Mouse (Mus musculus) ES-CJ7 (cell line): ENCODE measurements around the gene Dst.

Experiments
- DNase-seq: peaks from one replicate; pipeline ENCODE4 v3.0.0; 2011; ENCODE audit warnings: low read depth, low spot score

Dst gene

GRCm38 (mm10) chr1:34097640-34098039 is 189.6 kb downstream of the Dst start:
- no peak for DNase-seq

- no peak for DNase-seq
Measured at GRCm38 (mm10) chr1:34099439-34099838, 191.4 kb downstream of the Dst start.

- no peak for DNase-seq
Measured at GRCm38 (mm10) chr1:34100385-34100784, 192.4 kb downstream of the Dst start.

DNA sequence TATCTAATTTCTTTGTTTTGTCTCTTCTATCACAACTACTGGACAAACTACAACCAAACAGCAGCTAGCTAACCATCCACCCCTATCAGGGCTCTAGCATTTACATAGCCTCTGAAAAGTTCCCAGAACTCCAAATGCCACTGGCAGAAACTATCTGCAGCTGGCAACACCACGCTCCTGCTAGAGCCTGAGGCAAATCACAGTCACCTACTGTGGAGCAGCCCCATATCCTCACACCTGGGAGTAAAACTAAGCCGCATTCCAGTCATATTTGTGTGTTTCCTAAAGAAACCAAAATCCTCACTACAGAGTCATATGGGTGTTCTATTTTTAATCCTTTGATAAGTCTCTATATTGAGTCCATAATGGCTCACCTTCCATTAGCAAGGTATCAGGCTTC is 194.6 kb downstream of the Dst start:
- DNase-seq: peak; percentile 70

DNA sequence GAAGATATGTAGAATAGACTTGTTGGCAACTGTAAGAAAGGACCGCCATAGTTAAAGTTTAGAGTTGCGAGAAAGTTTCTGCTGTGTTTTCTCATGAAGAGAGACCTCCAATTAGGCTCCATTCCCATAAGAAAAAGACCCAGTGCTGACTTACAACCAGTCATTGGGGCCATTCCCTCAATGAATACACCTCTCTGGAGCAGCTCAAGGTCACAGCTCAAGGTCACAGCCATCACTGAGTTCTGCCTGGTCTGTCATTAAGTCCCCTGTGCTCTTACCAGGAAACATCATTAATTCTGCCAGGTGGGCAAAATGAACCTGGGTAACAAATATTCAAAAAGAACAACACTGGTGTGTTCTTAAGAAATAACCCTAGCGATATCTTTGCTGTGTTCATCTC is 195.2 kb downstream of the Dst start:
- DNase-seq: peak; percentile 98

GRCm38 (mm10) chr1:34103713-34104172 is 195.7 kb downstream of the Dst start:
- peak; percentile 97 for DNase-seq

- peak; percentile 59 for DNase-seq
Measured at GRCm38 (mm10) chr1:34104846-34105245, 196.8 kb downstream of the Dst start.

DNA sequence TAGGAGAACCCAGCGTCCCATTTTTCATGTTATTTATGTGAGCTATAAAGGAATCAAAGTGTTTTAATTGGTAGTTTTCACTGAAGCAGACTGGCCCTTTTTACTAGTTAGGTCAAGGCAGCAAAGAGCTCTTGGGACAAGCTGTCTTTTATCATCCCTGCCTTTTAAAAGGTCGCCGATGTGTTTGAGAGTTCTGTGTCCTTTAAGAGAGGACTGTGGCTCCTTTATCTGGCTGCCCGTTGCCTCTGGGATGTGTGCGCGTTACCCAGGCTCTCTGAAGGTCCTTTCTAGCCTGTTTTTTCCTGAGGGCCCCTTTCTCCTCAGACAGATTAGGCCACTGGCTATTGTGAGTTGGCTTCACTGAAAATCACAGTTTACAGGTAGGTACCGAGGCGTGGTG is 198.6 kb downstream of the Dst start:
- no peak for DNase-seq

DNA sequence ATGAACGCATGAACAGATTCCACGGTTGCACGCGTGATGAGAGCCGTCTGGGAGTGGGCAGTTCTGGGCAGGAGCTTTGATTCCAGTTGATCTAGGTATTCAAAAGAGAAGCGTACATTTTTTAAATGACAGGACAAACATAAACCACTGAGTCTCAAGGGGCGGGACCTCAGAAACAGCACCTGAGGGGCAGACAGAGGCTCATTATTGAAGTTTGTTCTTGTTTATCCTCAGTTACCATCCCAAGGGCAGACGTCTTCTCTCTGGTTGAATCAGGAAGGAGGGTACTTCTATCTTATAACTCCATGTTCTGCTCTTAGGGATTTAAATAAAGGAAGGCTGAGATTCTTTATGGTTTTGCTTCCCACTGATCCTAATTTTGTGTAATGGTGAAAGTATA is 199.1 kb downstream of the Dst start:
- peak; percentile 83 for DNase-seq

GRCm38 (mm10) chr1:34109599-34110210 is 201.7 kb downstream of the Dst start:
- DNase-seq: no peak

- DNase-seq: peak; percentile 49
Measured at GRCm38 (mm10) chr1:34110862-34111261, 202.8 kb downstream of the Dst start.

DNA sequence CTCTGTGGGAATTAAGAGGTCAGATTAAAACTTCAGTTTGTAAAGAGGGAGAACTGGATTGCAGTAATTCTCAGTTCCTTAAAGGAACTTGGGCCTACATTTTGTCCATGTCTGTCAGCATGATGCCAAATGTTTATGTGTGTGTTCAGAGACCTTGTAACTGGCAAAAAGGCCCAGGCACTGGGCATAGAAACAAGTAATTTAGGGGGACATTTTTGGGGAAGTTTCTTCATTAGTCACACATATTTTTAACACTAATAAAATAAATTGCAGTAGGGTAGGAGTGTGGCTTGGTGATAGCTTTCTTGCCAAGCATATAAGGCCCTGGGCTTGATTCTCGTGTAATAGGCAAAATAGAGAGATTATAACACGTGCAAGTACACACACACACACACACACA is 203.9 kb downstream of the Dst start:
- no peak for DNase-seq

- DNase-seq: peak; percentile 61
Measured at GRCm38 (mm10) chr1:34116444-34116843, 208.4 kb downstream of the Dst start.

DNA sequence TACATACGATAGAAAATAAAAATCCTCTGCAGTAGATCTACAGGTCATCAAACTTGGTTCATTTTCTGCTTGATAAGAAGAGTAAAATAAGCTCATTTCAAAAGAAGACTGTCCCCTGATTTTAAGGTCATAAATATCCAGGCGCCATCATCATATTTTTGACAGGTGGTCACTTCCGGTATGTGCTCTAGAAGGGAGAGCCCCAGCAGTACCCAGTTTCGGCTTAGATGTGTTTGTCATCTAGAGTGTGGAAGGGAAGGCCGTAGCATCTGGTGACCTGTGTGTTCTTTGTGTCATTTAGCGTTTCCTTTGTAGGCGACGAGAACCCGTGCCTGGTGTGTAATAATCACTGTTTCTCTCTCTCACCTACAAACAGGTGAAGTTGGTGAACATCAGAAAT is 209.0 kb downstream of the Dst start:
- DNase-seq: no peak

DNA sequence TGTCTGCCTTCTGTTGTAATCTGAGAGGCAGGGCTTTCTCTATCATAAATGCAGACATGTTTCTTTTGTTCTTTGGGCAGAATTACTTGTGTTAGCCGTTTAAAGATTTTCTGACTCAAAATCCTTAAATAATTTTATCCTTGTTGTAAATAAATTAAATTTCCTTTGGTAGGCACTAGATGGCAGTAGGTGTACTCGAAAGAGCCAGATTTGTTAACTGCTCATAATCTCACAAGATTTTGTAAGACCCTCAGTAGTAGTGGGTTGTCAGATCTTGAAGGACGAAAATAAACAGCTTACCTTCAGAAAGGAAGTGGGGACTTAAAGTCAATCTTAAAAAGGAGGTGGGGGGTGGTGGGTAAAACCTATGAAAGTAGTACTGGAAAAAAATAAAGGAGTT is 209.7 kb downstream of the Dst start:
- no peak for DNase-seq

- no peak for DNase-seq
Measured at GRCm38 (mm10) chr1:34120066-34120465, 212.0 kb downstream of the Dst start.

DNA sequence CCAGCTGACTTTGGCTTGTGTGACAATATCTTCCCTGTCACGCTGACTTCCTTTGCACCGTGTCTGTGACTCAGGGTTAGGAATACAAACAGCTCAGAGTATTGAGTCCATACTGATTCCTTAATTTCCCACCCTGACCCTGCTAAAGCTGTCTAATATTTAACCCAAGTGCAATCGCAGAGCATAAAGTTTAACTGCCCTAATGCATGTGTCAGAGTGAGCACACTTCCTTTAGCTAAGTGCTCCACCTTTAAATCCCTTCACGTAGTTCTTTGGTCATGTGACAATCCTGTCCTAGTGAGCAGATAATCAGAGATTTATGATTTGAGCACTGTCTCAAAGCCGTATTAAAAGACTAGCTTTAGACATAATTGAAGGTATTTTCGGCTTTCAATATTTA is 212.6 kb downstream of the Dst start:
- DNase-seq: no peak

- DNase-seq: no peak
Measured at GRCm38 (mm10) chr1:34121157-34122015, 213.4 kb downstream of the Dst start.

DNA sequence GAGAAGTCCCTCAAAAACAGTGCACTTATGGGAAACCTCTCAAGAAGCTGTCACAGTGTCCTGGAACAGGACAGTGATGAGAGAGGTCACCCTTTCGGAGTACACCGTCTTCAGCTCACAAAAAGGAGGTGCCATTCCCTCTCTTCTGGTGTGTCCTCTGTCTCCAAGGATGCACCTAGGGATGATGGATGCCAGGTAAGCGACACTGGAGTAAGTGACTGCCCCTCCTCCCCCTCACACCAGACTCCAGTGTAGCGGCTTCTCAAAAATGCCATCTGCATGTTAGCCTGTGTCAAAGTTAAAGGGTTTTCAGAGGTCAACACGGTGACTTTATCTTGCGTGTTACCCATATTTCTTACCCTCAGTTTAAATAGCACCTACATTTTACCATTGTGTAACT is 214.2 kb downstream of the Dst start:
- DNase-seq: no peak

DNA sequence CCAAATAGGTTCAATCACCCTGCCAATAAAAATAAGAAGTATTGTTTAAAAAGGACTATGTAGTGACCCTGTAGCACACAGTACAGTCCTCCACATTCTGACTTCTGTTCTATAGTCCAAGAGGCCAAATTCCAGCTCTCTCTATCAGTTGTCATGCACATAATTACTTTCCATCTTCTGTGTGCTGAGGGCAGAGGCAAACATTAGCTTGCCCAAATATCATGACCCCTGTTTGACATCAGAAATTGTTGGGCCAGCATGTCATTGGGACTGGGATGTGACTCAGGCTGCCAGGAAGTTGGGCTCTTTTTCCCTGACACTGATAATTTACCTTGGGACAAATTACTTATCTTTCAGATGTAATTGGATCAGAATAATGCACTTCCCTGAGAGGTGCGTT is 214.9 kb downstream of the Dst start:
- no peak for DNase-seq

- no peak for DNase-seq
Measured at GRCm38 (mm10) chr1:34123334-34123733, 215.3 kb downstream of the Dst start.

GRCm38 (mm10) chr1:34124376-34124775 is 216.4 kb downstream of the Dst start:
- DNase-seq: no peak

DNA sequence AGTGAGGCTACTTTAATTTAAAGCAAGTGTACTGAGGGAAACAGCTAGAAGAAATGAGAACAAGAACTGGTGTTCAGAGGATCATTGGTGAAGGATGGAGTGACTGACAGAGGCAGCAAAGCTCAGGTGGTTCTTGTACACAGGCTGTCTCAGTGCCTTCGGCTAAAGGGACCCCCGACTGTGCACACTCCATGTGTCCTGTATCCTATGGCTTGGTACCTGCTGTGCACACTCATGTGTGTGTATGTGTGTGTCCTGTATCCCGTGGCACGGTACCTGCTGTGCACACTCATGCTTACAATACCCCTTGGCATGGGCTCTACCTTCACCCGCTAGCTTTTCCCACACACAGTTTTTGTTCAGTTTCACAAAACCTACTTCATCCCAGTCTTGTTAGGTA is 217.1 kb downstream of the Dst start:
- no peak for DNase-seq
